Mouse (Mus musculus) kidney, adult 8-10 months (tissue): ENCODE measurements around the gene Sulf2.

Experiments
- DNase-seq, 2 experiments: peaks; one replicate each; pipeline ENCODE4 v3.0.0; 2022

The Sulf2 gene

DNA sequence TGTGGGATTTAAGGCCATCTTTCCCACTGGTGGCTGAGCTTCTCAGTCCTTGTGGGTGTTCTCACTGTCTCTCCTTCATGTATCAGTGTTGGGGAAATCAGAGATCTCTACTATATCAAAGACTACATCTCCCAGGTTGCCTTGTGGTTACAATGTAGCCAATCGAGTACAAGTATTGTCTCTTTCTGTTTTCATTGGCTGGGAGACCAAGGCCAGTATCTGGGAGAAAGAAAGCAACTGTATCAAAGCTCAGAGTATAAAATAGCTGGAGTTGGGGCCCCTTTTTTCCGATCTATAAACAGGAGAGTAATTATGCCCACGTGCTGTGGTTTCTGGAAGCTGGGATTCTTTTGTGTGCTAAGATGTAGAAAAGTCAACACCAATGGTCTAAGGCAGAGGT, 19.7 kb upstream of the Sulf2 start:
- no peak for DNase-seq

DNA sequence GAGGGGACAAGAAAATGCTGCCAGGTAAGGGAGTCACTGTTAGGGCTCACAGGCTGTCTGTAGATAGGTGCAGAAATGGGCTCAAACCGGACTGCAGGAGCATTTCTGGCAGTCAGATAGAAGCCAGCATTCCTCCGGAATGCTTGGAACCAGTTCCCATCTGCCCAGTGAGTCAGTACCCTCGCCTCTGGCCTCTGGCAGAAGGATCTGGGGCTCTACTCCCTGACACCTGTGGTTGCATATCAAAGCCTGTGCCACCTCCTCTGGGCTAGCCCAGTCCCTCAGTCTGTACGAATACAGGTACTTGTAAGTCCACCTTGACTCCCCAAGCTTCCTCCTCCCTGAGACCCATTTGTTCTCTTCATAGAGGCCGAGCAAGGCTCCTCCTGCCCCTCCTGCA, 17.7 kb upstream of the Sulf2 start:
- DNase-seq, result no peak

DNA sequence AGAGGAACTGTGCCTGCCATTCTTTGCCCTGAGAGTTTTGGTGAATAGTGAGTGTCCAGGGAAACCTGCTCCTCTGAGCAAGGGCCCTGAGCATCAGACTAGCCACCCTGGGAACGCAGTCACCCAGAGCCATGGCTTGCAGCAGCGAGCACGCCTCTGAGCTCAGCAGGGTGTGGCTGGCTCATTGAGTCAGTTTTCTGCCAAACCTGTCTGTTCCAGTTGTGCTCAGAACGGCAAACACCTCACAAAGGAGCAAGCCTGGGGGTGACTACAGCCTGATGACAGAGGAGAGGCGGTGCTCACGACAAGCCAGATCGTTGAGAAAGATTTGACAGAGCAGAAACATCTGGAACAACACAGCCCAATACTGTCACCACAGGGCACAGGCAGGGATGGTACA, 14.7 kb upstream of the Sulf2 start:
- DNase-seq, result no peak

DNA sequence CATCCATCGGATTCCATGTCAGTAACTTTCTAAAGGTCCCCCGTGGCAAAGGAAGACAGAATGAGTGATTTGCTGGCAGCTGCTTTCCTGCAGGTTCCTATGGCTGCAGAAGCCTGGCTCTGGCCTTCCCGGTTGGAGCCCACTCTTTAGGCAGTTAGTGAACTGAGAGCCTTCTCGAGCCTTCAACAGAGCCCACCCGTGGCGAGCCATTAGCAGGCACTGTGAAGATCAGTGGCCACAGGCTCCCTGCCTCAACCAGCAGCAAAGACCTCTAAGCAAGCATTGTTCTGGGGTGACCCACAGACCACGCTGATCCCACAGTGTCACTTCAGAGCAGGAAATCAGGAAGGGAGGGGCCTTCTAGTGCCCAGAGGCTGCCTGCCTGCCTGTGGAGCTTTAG, 13.4 kb upstream of the Sulf2 start:
- DNase-seq, result no peak

DNA sequence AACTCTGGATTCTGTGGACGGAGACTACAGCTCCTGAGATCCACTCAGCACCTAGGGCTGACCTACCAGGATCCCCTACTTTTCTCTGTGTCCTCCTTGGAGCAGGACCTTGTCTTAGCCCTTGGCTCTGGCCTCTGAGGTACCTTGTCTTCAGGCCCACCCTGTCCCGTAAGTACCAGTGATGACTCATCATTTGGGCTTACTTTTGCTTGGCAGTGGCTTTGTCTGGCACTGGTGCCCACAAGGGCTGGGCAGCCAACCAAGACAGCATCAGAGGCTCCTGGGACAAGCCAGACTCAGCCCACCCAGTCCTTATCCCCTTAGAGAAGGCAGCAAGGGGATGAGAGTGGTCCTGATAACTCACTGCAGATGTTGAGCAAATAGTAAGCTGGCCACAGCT, 11.9 kb upstream of the Sulf2 start:
- no peak for DNase-seq

DNA sequence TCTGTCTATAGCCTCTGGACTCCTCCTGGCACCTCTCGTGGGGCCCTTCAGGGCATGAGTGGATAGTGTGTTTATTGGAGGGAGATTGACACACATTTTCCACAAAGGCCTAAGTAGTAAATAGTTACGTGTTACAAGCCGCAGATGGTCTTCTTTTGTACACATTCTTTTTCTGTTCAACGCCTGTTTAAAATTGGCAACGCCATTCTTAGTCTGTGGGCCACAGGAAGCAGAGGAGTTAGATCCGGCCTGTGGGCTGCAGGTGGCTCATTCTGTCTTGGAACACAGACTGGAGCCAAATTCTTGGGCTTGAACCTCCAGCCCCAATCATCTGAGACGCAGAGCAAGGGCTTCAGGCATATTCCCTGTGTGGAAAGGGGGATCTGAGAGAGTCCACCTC, 9.9 kb upstream of the Sulf2 start:
- no peak for DNase-seq

DNA sequence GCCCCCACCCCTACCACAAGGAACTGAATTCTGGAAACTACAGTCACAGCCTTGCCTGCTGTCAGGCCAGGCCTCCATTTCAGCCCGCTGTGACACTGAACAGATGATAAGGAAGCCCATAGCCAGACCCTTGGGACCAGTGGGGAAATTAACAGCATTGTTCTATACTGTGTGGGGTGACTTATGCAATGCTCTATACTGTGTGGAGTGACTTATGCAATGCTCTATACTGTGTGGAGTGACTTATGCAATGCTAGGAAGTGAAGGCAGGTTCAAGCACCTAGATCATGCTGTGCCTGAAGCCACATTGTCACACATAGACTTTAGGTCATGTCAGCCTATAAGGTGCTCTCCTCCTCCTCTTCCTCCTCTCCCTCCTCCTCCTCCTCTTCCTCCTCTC, 9.1 kb upstream of the Sulf2 start:
- DNase-seq, result no peak

DNA sequence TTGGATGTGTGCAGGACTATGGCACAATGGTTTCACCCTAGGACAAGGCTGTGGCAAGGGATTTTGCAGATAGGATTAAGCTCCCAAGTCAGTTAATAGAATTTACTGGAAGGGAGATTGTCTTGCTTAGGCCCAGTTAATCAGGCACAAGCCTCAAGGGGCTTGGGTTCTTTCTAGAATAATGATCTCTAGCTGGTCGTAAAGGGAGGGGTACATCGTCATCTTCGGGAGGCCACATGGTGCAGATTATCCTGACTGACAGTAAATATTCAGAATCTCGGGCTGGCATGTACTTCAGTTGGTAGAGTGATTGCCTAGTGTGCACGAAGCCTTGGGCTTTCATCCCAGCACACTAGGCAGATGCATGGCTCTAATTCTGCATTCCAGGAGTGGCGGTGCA, 8.5 kb upstream of the Sulf2 start:
- no peak for DNase-seq

DNA sequence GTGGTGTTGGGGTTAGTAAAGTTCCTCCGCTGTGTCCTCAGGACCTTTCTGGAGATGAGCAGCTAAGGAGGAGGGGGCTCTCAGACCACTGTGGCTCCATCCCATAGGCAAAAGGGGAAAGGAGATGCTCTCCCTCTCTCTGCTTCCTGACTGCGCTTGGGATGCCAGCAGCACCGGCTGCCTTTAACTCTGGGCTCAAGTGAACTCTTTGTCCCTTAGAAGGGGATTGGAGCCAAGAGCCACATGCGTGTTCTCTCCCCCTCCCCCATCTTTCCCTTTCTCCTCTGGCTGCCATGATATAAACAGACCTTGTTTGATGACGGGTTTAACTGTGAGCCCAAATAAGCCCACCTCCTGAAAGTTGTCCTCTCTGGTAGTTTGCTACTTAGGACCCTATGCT, 7.8 kb upstream of the Sulf2 start:
- DNase-seq, result no peak

DNA sequence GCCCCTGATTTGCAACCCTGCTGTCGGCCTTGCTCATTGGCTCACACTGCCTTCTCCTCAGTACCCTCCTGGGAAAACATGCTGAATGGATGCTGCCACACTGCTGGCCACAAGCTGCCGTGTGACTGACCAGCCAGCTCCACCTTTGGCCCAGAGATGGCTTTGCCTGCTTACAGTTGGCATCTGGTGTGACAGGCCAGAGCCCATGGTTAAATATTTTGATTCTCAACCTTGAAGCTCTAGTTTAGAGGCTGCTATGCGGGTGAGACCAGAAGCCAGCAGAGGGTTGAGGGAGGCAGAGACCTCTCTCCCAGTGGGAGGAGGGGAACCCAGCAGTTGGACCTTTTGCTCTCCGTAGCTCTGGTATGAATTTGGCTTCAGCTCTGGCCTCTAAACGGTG, 6.7 kb upstream of the Sulf2 start:
- DNase-seq, result peak in 1 of 2 experiments; percentile 49

DNA sequence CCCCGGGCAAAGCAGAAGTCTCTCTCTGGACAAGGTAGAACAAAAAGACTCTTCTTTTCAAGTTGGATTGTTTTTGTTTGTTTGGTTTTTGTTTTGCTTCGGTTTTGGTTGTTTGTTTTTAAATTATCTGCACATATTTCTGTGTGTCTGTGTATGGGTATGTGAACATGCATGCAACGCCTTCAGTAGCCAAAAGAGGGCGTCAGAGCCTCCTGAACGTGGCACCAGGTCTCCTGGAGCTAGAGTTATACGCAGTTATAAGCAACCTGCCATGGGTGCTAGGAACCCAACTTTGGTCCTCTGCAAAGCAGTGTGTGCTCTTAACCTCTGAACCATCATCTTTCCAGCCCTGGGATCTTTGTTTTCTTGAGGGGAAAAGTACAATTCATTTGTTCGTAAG, 3.8 kb upstream of the Sulf2 start:
- DNase-seq, result no peak

DNA sequence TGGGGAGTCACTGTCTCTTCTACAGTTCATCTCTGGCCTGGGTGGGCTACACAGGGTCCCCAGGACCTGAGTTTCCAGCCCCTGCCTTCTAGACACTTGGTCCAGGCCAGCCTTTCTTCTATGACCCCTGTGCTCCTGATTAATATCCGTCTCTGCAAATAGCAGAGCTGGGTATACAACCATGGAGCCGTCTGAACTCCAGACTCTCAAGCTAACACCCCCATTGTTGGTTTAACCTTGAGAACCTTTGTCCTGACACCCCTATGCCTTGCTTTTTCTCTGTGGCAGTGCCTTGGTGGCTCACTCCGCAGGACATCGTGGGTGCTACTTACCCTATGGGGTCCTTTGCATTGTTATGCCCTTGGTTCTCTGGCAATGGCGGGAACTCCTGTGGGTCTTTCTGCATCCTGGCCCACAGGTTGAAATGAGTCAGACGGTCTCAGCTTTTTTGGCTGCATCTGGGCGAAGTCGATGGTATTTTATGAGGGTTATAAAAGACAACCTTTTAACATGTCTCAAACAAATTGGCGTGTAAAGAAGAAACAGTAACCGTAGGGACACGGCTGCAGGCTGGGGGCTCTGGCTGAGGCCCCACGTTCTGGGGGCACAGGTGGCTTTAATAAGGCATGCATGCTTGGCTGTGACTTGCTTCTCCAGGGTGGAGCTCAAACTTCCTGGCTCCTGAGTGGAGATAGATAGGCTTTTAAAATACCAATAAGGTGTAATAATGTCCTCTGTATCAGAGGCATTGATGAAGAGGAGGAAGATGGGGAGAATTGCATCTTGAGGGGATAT, 2.5 kb upstream of the Sulf2 start:
- no peak for DNase-seq

DNA sequence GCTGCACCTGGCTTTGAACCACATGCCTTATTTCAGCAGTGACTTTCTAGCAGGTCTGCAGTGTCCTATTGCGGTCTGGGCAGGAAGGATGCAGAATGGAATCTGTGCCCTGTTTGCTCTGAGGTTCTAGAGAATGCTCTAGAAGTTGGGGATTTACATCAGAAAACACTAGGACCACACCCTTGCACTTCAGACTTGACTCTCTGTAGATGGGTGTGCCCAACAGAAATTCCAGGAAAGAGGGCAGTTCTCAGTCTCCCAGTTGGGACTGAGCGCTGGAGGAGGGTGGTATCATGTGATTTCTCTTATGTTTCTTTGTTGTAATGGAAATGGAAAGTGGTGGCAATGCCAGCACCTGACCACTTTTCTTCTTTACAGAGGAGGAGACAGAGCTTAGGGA, 1.7 kb upstream of the Sulf2 start:
- no peak for DNase-seq

DNA sequence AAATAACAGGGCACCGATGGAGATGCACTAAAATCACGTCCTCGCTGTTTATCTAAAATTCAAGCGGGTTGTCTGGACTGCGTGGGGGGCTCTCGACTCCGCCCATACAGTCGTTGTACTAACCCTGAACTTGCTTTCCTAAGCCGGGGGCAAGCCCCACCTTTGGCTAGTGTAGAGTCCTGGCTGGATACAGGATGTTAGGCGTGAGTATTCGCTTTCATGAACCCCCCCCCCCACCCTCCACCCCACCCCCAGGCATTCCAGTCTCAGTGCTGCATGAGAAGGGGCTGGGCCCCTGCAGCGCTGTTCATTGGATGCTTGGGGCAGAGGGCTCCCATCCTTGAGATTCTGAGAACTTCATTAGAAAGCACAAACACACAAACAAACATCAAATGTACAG, 659 bp upstream of the Sulf2 start:
- no peak for DNase-seq

DNA sequence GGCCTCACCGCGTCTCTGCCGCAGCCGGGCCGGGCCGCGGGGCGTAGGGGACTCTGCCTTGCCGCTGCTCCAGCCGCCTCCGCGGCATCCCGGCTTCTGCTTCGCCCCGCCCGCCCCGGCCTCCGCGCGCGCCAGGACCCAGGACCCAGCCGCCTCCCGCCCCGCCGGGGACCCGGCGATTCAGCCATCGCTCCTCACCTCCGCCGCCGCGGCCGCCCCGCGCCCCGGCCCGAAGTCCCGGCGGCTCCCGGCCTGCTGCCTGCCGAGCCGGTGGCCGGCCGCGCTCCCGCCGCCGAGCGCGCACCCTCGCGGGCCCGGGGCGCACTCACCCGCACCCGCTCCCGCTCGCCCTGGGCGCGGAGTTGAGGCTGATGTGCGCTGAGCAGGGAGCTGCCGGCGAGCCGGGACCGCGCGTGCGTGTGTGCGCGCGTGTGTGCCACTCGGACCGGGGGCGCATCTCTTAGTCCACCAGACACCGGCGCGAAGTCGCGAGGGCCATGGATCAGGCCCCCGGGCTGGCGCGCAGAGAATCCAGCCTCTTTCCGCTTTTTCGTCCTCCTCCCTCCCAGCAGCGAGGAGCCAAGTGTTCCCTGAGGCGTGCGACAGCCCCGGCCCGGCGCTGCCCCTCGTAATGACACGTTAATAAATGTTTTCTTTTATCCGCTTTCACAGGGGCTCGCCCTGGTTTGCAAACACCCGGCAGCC, 562 bp downstream of the Sulf2 start:
- DNase-seq, result no peak

DNA sequence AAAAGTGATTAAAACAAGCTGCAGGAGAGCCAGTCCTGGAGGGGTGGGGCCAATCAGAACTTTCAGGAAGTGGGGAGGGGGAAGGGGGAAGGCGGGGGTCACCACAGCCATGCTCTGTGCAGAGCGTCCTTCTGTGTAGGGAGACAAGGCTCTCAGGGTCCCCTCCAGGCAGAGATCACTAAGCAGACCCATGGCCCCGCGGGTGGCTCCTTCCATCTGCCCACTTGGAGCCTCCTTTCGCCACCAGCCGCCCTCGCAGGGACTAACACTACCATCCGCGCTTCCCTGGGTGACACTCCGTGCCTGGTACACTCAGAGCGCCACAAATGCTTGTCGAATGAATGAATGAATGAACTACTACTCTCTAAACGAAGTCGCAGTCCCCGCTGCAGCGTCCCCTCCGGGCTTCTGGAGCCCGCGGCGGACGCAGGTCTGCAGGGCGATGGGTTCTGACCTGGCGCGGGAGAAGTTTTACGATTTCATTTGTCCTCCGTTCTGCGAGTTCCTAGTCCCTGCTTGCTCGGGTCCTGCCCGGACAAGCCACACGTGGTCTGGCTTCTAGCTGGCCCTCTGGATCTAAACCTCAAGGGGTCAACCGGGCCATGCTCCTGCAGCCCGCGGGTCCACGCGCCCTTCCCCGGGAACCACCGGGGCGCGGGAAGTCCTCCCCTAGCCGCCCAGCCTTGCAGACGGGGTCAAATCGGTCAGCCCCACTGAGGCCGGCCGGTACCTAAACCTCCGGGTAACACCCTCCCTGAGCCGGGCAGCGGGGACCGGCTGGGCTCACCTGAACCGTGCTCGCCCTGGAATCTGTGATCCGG, 1.4 kb downstream of the Sulf2 start:
- DNase-seq, result peak in 1 of 2 experiments; percentile 26

DNA sequence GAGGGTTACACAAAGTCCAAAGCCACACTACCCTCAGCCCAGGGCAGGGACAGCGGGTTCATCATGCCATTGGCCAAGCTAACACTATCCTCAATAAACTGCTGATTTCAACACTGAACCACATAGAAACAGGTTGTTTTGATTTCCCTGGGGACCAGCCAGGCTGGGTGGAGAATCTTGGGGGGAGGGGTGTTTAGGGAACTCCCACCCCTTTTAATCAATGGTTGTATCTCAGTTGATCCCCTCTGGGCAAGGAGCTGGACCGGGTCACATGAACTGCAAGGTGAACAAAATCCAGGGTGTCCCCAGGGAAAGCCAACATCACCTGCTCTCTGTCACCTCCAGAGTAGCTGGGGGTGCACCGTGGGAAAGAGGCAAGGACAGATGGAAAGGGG, 2.1 kb downstream of the Sulf2 start:
- no peak for DNase-seq

DNA sequence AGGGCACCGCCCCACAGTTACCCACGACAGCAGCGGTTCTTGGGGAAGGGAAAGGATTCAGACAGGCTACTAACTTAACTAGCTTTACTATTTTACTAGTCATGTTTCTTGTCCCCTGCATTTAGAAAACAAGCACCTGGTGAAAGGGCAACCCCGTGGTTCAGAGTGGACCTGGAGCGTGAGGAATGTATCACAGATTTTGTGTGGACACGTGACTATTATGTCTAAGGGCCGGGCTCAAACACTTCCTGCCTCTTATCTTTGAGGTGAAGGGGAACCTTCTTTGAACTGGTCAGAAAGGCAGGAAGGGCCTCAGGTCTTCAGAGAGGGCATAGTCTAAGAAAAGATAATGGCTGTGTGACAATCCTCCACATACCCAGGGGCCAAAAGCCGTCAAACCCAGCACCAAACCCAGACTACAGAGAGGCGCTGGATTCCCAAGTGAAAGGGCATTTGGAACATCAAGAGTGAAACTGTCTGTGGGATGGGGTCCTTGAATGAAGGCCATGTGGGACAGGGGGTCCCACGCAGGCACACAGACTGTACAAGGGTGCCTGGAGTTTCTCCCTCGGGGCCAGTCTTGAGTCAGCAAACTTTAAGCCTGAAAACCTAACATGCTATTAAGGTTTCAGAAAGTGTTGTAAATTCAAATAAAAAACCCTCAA, 2.6 kb downstream of the Sulf2 start:
- no peak for DNase-seq

DNA sequence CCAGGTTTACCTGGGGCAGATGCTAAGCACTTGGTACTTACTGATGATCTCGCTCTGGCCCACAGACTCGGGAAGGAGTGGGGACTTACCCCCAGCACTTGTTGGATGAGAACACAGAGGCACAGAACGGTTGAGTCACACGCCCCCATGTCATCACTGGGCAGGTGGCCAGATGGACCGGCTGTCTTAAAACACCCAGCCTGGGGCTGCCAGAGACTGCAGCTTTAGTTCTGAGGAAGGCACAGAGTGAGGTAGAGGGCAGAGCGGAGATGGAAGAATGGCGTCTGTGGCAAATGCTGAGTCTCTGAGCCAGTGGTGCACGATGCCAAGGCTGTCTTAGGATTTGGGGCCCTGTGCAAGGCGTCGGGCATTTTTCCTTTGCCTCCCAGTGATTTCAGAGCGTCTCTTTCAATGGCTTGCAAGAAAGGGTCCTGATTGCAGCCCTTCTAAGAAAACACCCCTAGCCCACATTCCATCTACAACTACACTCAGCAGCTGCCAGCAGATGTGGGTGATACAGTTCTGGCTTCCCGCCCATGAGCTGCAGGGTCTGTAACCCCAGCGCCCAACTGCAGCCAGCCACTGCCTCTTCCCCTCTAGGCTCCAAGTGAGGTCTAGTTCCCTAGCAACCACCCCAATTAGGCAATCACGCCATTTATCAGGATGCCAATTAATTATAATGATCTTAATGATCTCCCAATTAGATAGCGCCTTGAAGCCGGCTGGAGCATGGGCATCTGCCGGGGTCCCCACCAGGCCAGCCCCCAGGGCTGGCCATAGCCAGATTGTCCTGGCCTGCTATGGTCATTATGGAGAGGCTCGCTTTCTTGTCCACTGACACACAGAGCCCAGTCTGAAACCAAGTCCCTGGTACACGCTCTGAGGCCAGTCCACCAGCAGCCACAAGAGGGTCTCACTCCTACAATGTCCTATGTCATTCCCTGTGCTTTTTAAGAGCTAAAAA, 3.7 kb downstream of the Sulf2 start:
- DNase-seq, result peak in 1 of 2 experiments; percentile 29

DNA sequence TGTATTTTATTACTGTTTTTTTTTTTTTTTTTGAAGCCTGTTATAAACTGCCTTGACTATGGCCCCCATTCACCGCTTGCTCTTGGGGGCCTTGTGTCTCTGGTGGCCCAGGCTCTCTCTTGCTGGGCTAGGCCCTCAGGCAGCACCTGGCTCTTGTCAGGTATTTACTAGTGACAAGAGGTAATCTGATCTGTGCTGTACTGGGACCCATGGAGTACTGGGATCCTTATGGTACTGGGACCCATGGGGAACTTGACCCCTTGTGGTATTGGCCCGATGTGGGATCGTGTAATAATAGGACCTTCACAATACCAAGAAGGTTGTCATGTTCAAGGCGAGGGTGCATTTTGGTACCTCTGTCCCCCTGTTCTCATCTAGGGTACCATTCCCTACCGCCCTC, 4.9 kb downstream of the Sulf2 start:
- DNase-seq, result no peak

DNA sequence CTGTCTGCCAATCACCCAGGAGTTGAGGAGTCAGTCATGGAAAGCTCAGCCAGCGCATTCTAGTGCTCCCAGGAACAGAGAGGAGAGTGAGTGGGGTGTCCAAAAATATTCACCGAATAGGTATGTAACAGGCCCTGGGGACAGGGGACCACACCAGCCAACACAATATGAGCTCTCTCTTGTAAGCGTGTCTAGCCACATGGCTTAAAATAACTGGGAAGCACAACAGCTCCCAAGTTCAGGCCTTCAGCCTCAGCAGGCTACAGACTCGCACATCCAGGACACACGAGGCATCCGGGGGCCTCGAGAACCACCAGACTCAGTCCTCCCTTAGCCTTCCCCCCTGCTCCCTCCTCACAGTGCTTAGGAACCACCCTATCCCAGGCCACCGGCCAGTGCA, 6.0 kb downstream of the Sulf2 start:
- no peak for DNase-seq
